Mouse (Mus musculus) Patski (cell line): ENCODE measurements at regions not wholly inside any gene's neighbourhood (a gene's known extent, or its start where the extent isn't known, plus 50 kb on each side); places are given as distances from the start of the nearest gene placed in this dataset.
"Not testable (repeated sequence)": the region's sequence is repeated elsewhere in the genome, so short reads cannot be mapped to it uniquely, and the experiment has no call there.

Source experiments
- ATAC-seq: fragments of 100-300 bp; one replicate; pipeline ENCODE4 v1.8.0; 2021
- CTCF ChIA-PET: fragments of 350-600 bp; sonication (Branson Sonifier 250); formaldehyde crosslinking; loops from one replicate; lab custom pipeline; 2022; ENCODE audit warnings: inconsistent platforms; lab: Charles Lee
- POLR2A ChIA-PET: fragments of 350-600 bp; sonication (Branson Sonifier 250); formaldehyde crosslinking; loops from one replicate; lab custom pipeline; 2022; ENCODE audit warnings: antibody characterized with exemption, inconsistent platforms; lab: Charles Lee
- DNase-seq: peaks from one replicate; pipeline ENCODE4 v3.0.0-alpha.2; 2011; ENCODE audit warnings: low read depth, low spot score
- H3K27me3 ChIP-seq: fragments of 371-371 bp; one replicate; pipeline ENCODE4 v1.5.1; 2021
- CTCF ChIP-seq: fragments of 100-300 bp; IDR thresholded peaks from one replicate; pipeline ENCODE4 v1.5.1; 2021
- in situ Hi-C: fragments of 300-500 bp; cut with MboI; formaldehyde crosslinking; loops from 3 replicates; pipeline ENCODE4 v1.11.1; 2018; ENCODE audit warnings: low pct_unique_long_range_greater_than_20kb, mixed read lengths

GRCm38 (mm10) chr1:177348400-177349092 lies 90.5 kb upstream of the Akt3 start:
- ChIA-PET POLR2A (no interaction called here), CTCF (interaction anchor here (1.4 kb wide), 1 partner anchor 11 kb away, joined by 3 read pairs; no protein-coding TSS in a partner anchor)
- no peak for ATAC-seq
- in situ Hi-C loops: no loop called here
- H3K27me3 ChIP-seq: no peaks in the 10 kb centered on the region
- DNase-seq: no peak
- TF ChIP-seq CTCF: no peak

- no peak for DNase-seq
- POLR2A ChIA-PET: no interaction called here
- no peak for TF ChIP-seq CTCF
- ATAC-seq: no peak
- CTCF ChIA-PET: no interaction called here
- in situ Hi-C loops: no loop called here
- H3K27me3 ChIP-seq: no peaks in the 10 kb centered on the region
These were observed 89.2 kb upstream of the Akt3 start for GRCm38 (mm10) chr1:177347208-177347607.

- ATAC-seq: no peak
- in situ Hi-C loops: no loop called here
- POLR2A ChIA-PET: no interaction called here
- no peak for TF ChIP-seq CTCF
- no peak for DNase-seq
- no peaks in the 10 kb centered on the region for H3K27me3 ChIP-seq
- CTCF ChIA-PET: no interaction called here
These were observed 88.5 kb upstream of the Akt3 start for GRCm38 (mm10) chr1:177346540-177346939.

- POLR2A ChIA-PET: no interaction called here
- in situ Hi-C loops: no loop called here
- TF ChIP-seq CTCF: no peak
- ATAC-seq: no peak
- no peaks in the 10 kb centered on the region for H3K27me3 ChIP-seq
- no peak for DNase-seq
- CTCF ChIA-PET: no interaction called here
These were observed 87.5 kb upstream of the Akt3 start for GRCm38 (mm10) chr1:177345540-177345939.

- CTCF ChIA-PET: interaction anchor here (1.0 kb wide), 1 partner anchor 10 kb away, joined by 3 read pairs; no protein-coding TSS in a partner anchor
- DNase-seq (no peak), ATAC-seq (no peak)
- in situ Hi-C loops: no loop called here
- POLR2A ChIA-PET: no interaction called here
- no peak for TF ChIP-seq CTCF
- H3K27me3 ChIP-seq: no peaks in the 10 kb centered on the region
These were observed 85.9 kb upstream of the Akt3 start for GRCm38 (mm10) chr1:177343949-177344348.

- no peak for DNase-seq
- in situ Hi-C loops: no loop called here
- ChIA-PET POLR2A (no interaction called here), CTCF (no interaction called here)
- no peak for TF ChIP-seq CTCF
- no peak for ATAC-seq
- H3K27me3 ChIP-seq: no peaks in the 10 kb centered on the region
These were observed 85.1 kb upstream of the Akt3 start for GRCm38 (mm10) chr1:177343121-177343520.

- DNase-seq (no peak), ATAC-seq (no peak)
- no peak for TF ChIP-seq CTCF
- in situ Hi-C loops: no loop called here
- ChIA-PET POLR2A (no interaction called here), CTCF (no interaction called here)
- no peaks in the 10 kb centered on the region for H3K27me3 ChIP-seq
These were observed 82.2 kb upstream of the Akt3 start for GRCm38 (mm10) chr1:177340232-177340631.

GRCm38 (mm10) chr1:177339207-177339787 lies 81.3 kb upstream of the Akt3 start:
- ATAC-seq, DNase-seq, H3K27me3 ChIP-seq, in situ Hi-C loops, CTCF ChIA-PET, POLR2A ChIA-PET: not testable (repeated sequence)

- ATAC-seq (peak; percentile 98), DNase-seq (peak; percentile 34)
- ChIA-PET POLR2A (no interaction called here), CTCF (interaction anchor here (0.9 kb wide), 1 partner anchor 28 kb away, joined by 3 read pairs; no protein-coding TSS in a partner anchor)
- TF ChIP-seq CTCF: no peak
- in situ Hi-C loops: no loop called here
- no peaks in the 10 kb centered on the region for H3K27me3 ChIP-seq
These were observed 80.6 kb upstream of the Akt3 start for GRCm38 (mm10) chr1:177338466-177339206.

GRCm38 (mm10) chr1:177337756-177338155 lies 79.8 kb upstream of the Akt3 start:
- TF ChIP-seq CTCF: no peak
- no peaks in the 10 kb centered on the region for H3K27me3 ChIP-seq
- ChIA-PET CTCF (interaction anchor here (0.9 kb wide), 1 partner anchor 27 kb away, joined by 3 read pairs; no protein-coding TSS in a partner anchor), POLR2A (no interaction called here)
- in situ Hi-C loops: no loop called here
- DNase-seq (no peak), ATAC-seq (no peak)

- POLR2A ChIA-PET: no interaction called here
- CTCF ChIA-PET: no interaction called here
- TF ChIP-seq CTCF: no peak
- ATAC-seq (no peak), DNase-seq (no peak)
- in situ Hi-C loops: no loop called here
- H3K27me3 ChIP-seq: no peaks in the 10 kb centered on the region
These were observed 79.1 kb upstream of the Akt3 start for GRCm38 (mm10) chr1:177337141-177337540.
